Mouse (Mus musculus) stomach, postnatal 0 days (tissue): ENCODE data around the gene Fgfr1op.

Experiments
- CTCF ChIP-seq: IDR thresholded peaks from 2 replicates; pipeline ENCODE4 v1.5.1; 2016; ENCODE audit warnings: antibody characterized with exemption, low read depth, mild to moderate bottlenecking, moderate library complexity
- EP300 ChIP-seq: optimal IDR thresholded peaks from 2 replicates; pipeline ENCODE3; 2016; ENCODE audit warnings: antibody characterized with exemption

- no peak for TF ChIP-seq EP300
- TF ChIP-seq CTCF: no peak
These were observed 69.2 kb downstream of the Fgfr1op start for GRCm38 (mm10) chr17:8234537-8234936.
